Mouse (Mus musculus) heart, adult 2 months (tissue): ENCODE data around the gene Teddm3.

Experiments
- CTCF ChIP-seq: fragments of 200-600 bp; IDR thresholded peaks from 2 replicates; pipeline ENCODE4 v1.8.1; 2022; ENCODE audit warnings: antibody characterized with exemption, mild to moderate bottlenecking, moderate library complexity
- EP300 ChIP-seq: fragments of 200-500 bp; IDR thresholded peaks from 2 replicates; pipeline ENCODE4 v1.6.1; 2011; ENCODE audit warnings: low read depth, low read length, control low read depth; ENCODE audit not compliant: insufficient read depth
- POLR2A ChIP-seq: fragments of 200-500 bp; IDR thresholded peaks from 2 replicates; pipeline ENCODE4 v1.6.1; 2011; ENCODE audit warnings: mild to moderate bottlenecking, low read depth, low read length, control low read depth; ENCODE audit not compliant: insufficient read depth

GRCm38 (mm10) chr16:21182108-21182507 is 28.3 kb upstream of the Teddm3 start:
- TF ChIP-seq EP300, result no peak
- no peak for TF ChIP-seq POLR2A
- TF ChIP-seq CTCF, result no peak
